Mouse (Mus musculus) limb, embryonic 11.5 days (tissue): Measurements from ENCODE around the gene Myo1e. TPM values are rescaled to one million over a fixed set of nuclear protein-coding genes. Genes with fewer than 3 reads are reported as not detected.

Experiments used
- ATAC-seq: fragments of 200-750 bp; cut with Nextera tagmentation; 2 replicates; pipeline ENCODE4 v1.8.0; 2017; ENCODE audit warnings: low read depth; ENCODE audit not compliant: insufficient number of reproducible peaks, low FRiP score, low TSS enrichment
- DNase-seq: peaks from one replicate; pipeline ENCODE4 v3.0.0-alpha.2; 2015; ENCODE audit warnings: low spot score
- H3K27ac ChIP-seq: fragments of 300-500 bp; sonication (generic); replicated peaks from 2 replicates; pipeline ENCODE4 v1.5.1; 2014; ENCODE audit warnings: low read depth, mild to moderate bottlenecking, low read length
- H3K27me3 ChIP-seq: fragments of 300-500 bp; sonication (generic); 2 replicates; pipeline ENCODE4 v1.6.1; 2014; ENCODE audit warnings: mild to moderate bottlenecking, low read length, mixed read lengths; ENCODE audit not compliant: control insufficient read depth, insufficient read depth
- H3K36me3 ChIP-seq: fragments of 300-500 bp; sonication (generic); 2 replicates; pipeline ENCODE4 v1.6.1; 2014; ENCODE audit warnings: mild to moderate bottlenecking, low read length, moderate library complexity, mixed read lengths; ENCODE audit not compliant: control insufficient read depth, insufficient read depth
- H3K4me1 ChIP-seq: fragments of 300-500 bp; sonication (generic); 2 replicates; pipeline ENCODE4 v1.6.1; 2014; ENCODE audit warnings: low read length, mixed read lengths; ENCODE audit not compliant: control insufficient read depth, insufficient read depth
- H3K4me2 ChIP-seq: fragments of 300-500 bp; sonication (generic); 2 replicates; pipeline ENCODE4 v1.6.1; 2014; ENCODE audit warnings: low read depth, mild to moderate bottlenecking, moderate library complexity; ENCODE audit not compliant: severe bottlenecking
- H3K4me3 ChIP-seq: fragments of 300-500 bp; sonication (generic); 2 replicates; pipeline ENCODE4 v1.5.1; 2014; ENCODE audit warnings: low read depth, low read length
- H3K9ac ChIP-seq: fragments of 300-500 bp; sonication (generic); 2 replicates; pipeline ENCODE4 v1.6.1; 2014; ENCODE audit warnings: mild to moderate bottlenecking, low read length
- H3K9me3 ChIP-seq: fragments of 300-500 bp; sonication (generic); 2 replicates; pipeline ENCODE4 v1.6.1; 2016; ENCODE audit warnings: low read length; ENCODE audit not compliant: control insufficient read depth
- WGBS: fragments of 180-500 bp; shearing (Covaris S2); extraction: QIAGEN DNeasy Blood & Tissue Kit; methylation state at CpG from one replicate; pipeline ENCODE4 v1.1.7; 2014; 5-methylcytosine and 5-hydroxymethylcytosine counted together
- polyA plus RNA-seq: library from polyadenylated mRNA; unstranded; fragments of >200 nt; fragmentation: Nextera tagmentation; extraction: Ambion mirVana; gene quantifications from 2 replicates; pipeline ENCODE4 v1.2.1, GENCODE M21; 2014

Gene Myo1e
- polyA plus RNA-seq, 1 experiment from 2014 or later, result 16.9 TPM

DNA sequence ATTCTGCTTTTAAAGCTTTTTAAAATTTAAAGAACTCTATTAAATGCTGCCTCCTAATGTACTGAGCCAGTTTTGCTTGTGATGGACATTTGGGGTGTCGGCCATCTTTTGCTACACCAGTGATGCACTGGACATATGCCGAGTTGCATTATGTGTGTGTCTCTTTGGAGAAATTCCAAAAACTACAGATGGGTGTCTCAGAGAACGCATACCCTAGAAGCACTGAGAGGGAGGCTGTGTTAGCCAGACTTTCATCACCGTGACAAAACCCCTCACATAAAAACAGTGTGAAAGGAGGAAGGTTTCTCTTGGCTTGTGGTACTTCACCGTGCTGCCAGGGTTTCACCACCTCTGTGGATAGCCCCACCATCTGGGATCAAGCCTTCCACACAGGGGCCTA is 14.8 kb upstream of the Myo1e start:
- no peak overlapping the region for H3K27ac ChIP-seq
- H3K9me3 ChIP-seq, result no peaks in the 10 kb centered on the region
- no peaks in the 10 kb centered on the region for H3K36me3 ChIP-seq
- ATAC-seq (no peak), DNase-seq (no peak)
- H3K4me3 ChIP-seq, result no peak overlapping the region
- WGBS, result 87% methylated on average over 5 of the region's 5 CpGs
- H3K4me2 ChIP-seq, result no peak overlapping the region
- no peaks in the 10 kb centered on the region for H3K4me1 ChIP-seq
- no peak overlapping the region for H3K9ac ChIP-seq
- no peaks in the 10 kb centered on the region for H3K27me3 ChIP-seq

- Histone ChIP-seq H3K27ac (no peak overlapping the region), H3K4me2 (no peak overlapping the region), H3K27me3 (no peaks in the 10 kb centered on the region), H3K9me3 (no peaks in the 10 kb centered on the region), H3K36me3 (no peaks in the 10 kb centered on the region), H3K4me1 (no peaks in the 10 kb centered on the region), H3K9ac (no peak overlapping the region), H3K4me3 (no peak overlapping the region)
- ATAC-seq (no peak), DNase-seq (no peak)
- 85% methylated on average over 11 of the region's 11 CpGs for WGBS
These were observed 12.5 kb upstream of the Myo1e start for GRCm38 (mm10) chr9:70194622-70195021.

- Histone ChIP-seq H3K9ac (no peak overlapping the region), H3K4me3 (no peak overlapping the region), H3K4me2 (no peak overlapping the region), H3K27ac (no peak overlapping the region), H3K36me3 (no peaks in the 10 kb centered on the region), H3K9me3 (no peaks in the 10 kb centered on the region), H3K4me1 (no peaks in the 10 kb centered on the region), H3K27me3 (no peaks in the 10 kb centered on the region)
- no peak for DNase-seq
- 87% methylated on average over 15 of the region's 15 CpGs for WGBS
- ATAC-seq, result no peak
These were observed 10.0 kb upstream of the Myo1e start for GRCm38 (mm10) chr9:70196956-70197659.

GRCm38 (mm10) chr9:70197992-70198391 is 9.2 kb upstream of the Myo1e start:
- DNase-seq, result no peak
- H3K9ac ChIP-seq, result no peak overlapping the region
- H3K27me3 ChIP-seq, result no peaks in the 10 kb centered on the region
- no peak for ATAC-seq
- no peak overlapping the region for H3K27ac ChIP-seq
- 93% methylated on average over 8 of the region's 8 CpGs for WGBS
- no peaks in the 10 kb centered on the region for H3K36me3 ChIP-seq
- no peaks in the 10 kb centered on the region for H3K4me1 ChIP-seq
- H3K4me2 ChIP-seq, result no peak overlapping the region
- no peak overlapping the region for H3K4me3 ChIP-seq
- H3K9me3 ChIP-seq, result no peaks in the 10 kb centered on the region

- Histone ChIP-seq H3K4me3 (no peak overlapping the region), H3K9ac (no peak overlapping the region), H3K27ac (no peak overlapping the region), H3K9me3 (no peaks in the 10 kb centered on the region), H3K36me3 (no peaks in the 10 kb centered on the region), H3K4me2 (no peak overlapping the region), H3K27me3 (no peaks in the 10 kb centered on the region), H3K4me1 (no peaks in the 10 kb centered on the region; the same call in 1 of the 2 replicates)
- WGBS, result 62% methylated on average over 5 of the region's 5 CpGs
- ATAC-seq (no peak), DNase-seq (peak; percentile 69)
These were observed 4.4 kb upstream of the Myo1e start for GRCm38 (mm10) chr9:70202753-70203152.

DNA sequence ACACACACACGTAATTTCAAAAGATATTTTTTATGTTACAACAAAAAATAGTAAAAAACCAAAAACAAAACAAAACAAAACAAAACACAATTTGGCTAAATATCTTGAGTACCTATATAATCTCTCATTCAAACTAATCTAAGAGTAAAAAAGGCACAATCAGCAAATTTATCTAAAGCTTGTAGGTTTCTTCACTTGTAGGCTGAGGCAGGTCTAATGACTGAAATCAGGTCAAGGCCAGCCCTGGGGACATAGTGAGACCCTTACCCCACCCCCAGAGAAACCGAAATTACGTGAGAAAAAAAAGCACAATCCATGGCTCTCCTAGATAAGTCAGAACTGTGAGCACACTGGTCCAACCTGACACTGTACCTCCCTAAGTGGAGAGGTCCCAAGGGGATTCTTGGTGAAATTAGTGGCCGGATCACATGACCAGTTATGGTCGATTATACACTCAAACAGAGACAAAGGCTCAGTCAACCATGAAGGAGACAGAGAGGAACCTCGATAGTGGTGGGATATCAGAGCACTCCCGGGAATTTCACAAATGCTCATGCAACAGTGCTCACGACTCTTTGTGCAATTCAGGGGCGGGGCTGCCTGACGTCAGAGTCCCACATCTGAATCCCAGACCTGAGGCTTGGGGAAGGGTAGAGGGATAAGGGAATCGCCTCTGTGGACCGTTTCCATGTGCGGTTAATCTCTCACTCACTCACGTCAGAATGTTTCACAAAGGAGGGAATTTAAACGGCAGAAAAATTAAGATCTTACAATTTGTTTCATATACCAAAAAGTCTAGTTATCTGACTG is 3.7 kb upstream of the Myo1e start:
- Histone ChIP-seq H3K36me3 (no peaks in the 10 kb centered on the region), H3K4me1 (no peaks in the 10 kb centered on the region; the same call in 1 of the 2 replicates), H3K4me3 (no peak overlapping the region), H3K27ac (no peak overlapping the region), H3K9me3 (no peaks in the 10 kb centered on the region), H3K4me2 (no peak overlapping the region), H3K27me3 (no peaks in the 10 kb centered on the region), H3K9ac (no peak overlapping the region)
- no peak for DNase-seq
- WGBS, result 71% methylated on average over 15 of the region's 15 CpGs
- ATAC-seq, result no peak

GRCm38 (mm10) chr9:70207981-70208521 is 901 bp downstream of the Myo1e start:
- Histone ChIP-seq H3K36me3 (no peaks in the 10 kb centered on the region), H3K4me1 (no peaks in the 10 kb centered on the region; the same call in 1 of the 2 replicates), H3K9me3 (no peaks in the 10 kb centered on the region), H3K27me3 (no peaks in the 10 kb centered on the region), H3K9ac (peak overlapping the region; percentile 75), H3K4me2 (peak overlapping the region; percentile 100), H3K27ac (peak overlapping the region; percentile 70; the same call in 1 of the 2 replicates), H3K4me3 (peak overlapping the region; percentile 73)
- peak; percentile 62 for DNase-seq
- WGBS, result 0% methylated on average over 26 of the region's 26 CpGs
- peak; percentile 45 for ATAC-seq

- DNase-seq, result no peak
- 23% methylated on average over 12 of the region's 12 CpGs for WGBS
- Histone ChIP-seq H3K36me3 (no peaks in the 10 kb centered on the region), H3K27ac (no peak overlapping the region), H3K9ac (0 out of 2 replicates have a peak overlapping the region, but pooled peaks have one; percentile 0), H3K4me3 (peak overlapping the region; percentile 73; the same call in 1 of the 2 replicates), H3K27me3 (no peaks in the 10 kb centered on the region), H3K9me3 (no peaks in the 10 kb centered on the region), H3K4me1 (no peaks in the 10 kb centered on the region; the same call in 1 of the 2 replicates), H3K4me2 (peak overlapping the region; percentile 100)
- ATAC-seq, result no peak
These were observed 1.6 kb downstream of the Myo1e start for GRCm38 (mm10) chr9:70208751-70209150.
